Mouse (Mus musculus) embryo, embryonic 10.5 days (tissue): Measurements from ENCODE around the gene Tom1l2.

Source experiments
- DNase-seq: peaks from one replicate; pipeline ENCODE4 v3.0.0-alpha.2; 2015; ENCODE audit warnings: low spot score

Tom1l2 gene

DNA sequence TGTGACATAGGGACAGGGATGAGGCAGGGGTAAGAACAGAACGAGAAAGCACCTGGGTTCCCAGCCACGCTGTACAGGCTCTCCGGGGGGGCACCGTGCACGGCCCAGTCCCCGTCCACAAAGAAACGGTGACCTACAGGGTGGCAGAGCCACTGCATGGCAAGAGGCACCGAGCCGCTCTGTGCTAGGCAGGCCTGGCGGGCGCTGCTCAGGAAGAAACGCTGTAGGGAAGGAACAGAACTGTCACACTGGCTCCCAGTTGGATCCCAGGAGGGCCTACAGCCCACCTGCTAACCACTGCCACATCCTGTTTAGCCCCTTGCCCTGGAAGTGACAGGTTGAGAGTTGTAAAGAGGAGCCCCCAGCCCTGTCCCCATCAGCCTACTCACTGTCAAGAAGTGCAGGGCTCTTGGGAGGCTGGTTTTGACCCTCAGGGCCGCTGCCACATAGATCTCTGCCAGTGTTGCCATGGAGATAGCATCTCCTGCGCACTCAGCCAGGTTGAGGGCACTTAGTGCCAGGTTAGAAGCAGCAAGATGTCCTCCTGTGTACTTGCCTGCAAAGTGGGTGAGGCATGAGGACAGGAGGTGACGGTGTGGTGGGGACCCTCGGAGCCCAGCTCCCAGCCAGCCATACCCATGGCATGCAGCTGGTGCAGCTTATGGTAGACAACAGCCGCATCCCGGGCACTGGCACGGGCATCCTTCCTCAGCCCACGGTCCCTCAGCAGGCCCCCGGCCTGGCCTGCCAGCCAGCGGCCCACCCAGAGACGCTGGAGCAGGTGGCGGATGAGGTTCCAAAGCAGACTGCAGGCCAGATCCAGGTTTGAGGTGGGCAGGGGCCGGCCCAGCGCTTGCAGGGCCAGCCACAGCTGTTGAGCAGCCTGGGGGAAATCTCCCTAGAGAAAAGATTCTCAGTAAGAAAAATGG is 149.7 kb downstream of the Tom1l2 start:
- no peak for DNase-seq

DNA sequence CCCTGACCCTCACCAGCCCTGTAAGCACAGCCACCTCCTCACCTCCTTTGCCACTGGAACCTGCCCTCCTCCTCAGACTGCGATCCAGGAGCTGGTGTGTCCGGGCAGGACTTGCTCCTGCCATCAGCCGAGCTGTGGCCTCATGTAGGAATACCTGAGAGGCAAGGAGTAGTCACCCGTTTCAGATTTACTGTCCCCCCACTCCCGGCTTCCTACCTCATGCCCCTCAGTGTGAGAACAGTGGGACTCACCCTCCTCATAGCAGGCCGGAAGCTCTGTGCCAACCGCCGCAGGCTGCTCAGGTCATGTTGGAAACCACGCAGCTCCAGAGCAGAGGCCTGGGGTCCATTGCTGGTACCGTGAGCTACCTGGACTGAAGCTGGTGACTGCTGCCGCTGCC is 152.3 kb downstream of the Tom1l2 start:
- DNase-seq = no peak

DNA sequence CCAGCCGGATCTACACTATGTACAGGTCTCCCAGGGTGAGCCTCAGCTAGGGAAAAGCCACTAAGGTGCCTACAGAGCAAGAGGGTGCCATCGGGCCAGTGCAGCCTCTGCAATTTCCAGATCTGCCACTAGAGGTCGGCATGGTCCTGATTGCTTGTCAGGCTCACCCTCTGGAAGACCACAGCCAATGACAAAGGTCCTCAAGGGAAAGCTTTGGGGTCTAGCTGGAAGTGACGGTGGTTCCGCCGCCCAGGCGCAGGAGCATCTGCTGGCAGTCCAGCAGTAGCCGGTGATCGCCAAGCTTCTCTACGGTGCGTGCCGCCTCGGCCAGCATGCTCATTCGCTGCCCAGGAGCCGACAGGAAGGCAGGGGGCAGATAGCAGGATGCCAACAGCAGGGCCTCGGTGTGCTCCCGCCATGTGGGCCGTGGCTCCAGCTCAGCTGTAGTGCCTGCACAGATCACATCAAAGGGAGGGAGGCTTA is 153.0 kb downstream of the Tom1l2 start:
- peak; percentile 96 for DNase-seq

DNA sequence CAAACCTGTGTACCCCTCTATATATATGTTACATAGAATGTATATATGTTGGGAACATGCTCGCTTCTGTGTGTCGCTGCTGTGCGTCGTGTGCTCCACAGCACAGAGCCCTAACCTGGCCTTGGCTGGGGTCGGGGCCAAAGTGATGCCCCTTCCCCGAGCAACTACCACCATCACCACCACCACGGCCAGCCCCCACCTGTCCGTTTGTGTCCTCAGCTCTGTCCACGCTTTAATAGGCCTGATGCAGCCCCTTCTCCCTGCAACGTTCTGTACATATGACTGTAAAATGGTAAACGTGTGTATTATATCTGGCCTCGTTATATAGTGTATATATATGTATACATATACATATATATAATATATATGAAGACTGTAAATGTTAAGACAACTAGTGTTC is 154.1 kb downstream of the Tom1l2 start:
- no peak for DNase-seq

DNA sequence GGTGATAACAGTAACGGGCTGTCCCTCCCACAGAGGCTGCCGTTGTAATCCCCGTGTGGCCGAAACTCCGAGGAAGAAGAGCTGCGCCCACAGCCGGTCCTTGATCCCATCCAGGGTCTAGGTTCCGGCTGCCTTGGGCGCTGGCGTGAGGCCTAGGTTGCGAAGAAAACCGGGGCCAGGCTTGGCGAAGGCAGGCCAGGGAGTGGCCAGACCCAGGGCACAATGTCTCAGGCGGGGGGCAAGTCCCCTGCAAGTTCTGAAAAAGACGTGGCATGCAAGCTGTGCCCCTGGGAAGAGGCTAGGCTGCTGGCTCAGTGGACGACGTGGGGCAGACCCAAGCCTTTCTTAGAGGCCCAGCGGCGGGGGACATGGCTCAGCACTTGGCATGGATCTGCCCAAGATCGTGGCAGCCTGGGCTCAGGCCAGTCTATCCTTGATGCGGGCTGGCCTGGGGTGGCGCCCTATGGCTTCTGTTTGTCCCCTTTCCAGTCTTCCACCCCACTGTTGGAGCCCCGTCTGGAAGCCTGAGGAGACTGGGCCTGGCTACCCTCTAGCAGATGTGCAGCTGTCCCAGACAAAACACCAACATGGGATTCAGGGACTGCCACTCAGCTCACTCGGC is 154.6 kb downstream of the Tom1l2 start:
- DNase-seq = no peak

DNA sequence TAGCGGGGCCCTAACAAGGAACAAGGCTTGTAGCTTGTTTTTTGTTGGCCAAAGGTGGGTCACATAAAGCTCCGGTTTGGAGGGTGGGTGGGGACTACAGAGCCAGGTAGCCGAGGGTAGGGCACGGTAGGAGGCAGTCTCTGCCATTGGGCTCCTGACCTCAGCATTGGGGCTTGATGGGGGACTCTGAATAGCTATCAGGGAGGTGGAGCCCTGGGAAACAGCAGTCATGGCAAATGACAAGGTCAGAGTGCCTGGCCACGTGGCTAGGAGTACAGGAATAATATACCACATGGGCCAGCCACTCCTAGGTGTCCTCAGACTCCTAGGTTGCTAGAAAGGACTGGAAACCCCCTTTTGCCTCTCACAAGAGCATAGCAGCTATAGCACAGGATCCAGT is 156.4 kb downstream of the Tom1l2 start:
- no peak for DNase-seq

DNA sequence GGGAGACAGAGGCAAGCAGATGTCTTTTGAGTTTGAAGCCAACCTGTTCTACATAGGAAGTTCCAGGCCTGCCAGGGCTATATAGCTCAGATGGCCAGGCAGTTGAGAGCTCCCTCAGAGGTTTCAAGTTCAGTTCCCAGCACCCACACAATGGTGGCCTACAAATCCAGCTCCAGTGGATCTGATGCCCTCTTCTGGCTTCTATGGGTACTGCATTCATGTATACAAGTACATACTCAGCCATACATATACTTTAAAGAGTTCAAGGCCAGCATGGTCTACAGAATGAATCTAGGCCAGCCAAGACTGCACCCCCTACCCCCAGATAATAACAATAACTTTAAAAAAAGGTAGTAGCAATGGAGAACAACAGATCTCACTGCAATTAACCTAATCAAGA is 157.6 kb downstream of the Tom1l2 start:
- peak; percentile 68 for DNase-seq

DNA sequence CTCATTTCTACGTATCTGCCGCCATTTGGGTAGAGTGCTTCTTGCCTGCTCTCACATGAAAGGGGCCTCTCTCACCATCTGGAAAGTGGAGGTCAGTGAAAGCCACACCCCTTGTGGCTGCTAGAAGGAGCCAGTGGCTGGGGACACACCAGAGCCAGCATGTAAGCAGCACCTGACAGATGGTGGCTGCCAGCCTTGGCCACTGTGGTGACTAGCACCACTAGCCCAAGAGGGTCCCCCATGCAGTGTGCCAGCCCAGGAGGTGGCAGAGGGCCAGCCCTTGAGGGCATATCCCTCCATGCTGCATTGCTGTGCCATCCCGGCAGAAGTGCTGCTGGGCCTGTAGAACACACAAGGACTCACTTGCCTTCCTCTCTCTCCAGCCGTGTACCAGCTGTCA is 159.1 kb downstream of the Tom1l2 start:
- no peak for DNase-seq

DNA sequence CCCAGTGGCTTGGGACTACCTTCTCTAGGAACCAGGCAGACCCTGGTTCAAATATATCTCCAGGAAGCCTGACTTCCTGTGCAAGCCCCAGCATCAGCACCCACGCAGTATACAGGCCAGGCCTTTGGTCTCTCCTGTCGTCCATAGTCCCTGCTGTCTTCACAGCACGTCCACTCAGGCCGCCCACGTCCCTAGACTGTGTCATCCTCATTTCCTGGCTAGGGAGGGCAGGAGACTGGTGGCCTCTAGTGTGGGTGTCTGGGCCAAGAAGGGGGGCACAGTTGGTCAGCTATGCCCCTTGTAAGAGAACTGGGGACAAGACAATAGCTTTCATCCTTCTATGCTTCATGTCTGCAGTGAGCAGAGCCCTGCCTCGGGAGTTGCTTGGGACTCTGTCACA is 160.2 kb downstream of the Tom1l2 start:
- no peak for DNase-seq

DNA sequence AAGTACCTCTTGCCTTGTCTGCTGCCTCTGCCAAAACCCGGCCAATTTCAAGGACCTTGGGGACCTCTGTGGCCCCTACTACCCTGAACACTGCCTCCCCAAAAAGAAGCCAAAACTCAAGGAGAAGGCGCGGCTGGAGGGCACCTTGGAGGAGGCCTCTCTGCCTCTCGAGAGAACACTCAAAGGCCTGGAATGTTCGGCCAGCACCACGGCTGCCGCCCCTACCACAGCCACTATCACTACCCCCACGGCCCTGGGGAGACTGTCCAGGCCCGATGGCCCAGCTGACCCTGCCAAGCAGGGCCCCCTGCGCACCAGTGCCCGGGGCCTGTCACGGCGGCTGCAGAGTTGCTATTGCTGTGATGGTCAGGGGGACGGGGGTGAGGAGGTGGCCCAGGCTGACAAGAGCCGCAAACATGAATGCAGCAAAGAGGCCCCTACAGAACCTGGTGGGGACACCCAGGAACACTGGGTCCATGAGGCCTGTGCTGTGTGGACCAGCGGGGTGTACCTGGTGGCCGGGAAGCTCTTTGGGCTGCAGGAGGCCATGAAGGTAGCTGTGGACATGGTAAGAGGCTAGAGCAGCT is 162.6 kb downstream of the Tom1l2 start:
- no peak for DNase-seq

DNA sequence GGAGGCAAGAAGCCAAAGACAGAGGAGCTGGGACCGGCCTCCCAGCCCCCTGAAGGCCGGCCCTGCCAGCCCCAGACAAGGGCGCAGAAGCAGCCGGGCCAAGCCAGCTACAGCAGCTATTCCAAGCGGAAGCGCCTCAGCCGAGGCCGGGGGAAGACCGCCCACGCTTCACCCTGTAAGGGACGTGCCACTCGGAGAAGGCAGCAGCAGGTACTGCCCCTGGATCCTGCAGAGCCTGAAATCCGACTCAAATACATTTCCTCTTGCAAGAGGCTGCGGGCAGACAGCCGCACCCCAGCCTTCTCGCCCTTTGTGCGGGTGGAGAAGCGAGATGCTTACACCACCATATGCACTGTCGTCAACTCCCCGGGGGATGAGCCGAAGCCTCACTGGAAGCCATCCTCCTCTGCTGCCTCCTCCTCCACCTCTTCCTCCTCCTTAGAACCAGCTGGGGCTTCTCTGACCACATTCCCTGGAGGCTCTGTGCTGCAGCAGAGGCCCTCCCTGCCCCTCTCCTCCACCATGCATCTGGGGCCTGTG is 163.1 kb downstream of the Tom1l2 start:
- DNase-seq = no peak

DNA sequence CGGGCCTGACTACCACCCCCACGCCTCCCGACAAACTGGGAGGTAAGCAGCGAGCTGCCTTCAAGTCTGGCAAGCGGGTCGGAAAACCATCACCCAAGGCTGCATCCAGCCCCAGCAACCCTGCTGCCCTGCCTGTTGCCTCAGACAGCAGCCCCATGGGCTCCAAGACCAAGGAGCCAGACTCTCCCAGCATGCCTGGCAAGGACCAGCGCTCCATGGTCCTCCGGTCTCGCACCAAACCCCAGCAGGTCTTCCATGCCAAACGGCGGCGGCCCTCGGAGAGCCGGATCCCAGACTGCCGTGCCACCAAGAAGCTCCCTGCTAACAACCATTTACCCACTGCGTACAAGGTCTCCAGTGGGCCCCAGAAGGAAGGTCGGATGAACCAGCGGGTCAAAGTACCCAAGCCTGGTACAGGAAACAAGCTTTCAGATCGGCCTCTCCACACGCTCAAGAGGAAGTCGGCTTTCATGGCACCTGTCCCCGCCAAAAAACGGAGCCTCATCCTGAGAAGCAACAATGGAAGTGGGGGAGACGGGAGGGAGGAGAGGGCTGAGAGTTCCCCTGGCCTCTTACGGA is 164.3 kb downstream of the Tom1l2 start:
- DNase-seq = no peak

DNA sequence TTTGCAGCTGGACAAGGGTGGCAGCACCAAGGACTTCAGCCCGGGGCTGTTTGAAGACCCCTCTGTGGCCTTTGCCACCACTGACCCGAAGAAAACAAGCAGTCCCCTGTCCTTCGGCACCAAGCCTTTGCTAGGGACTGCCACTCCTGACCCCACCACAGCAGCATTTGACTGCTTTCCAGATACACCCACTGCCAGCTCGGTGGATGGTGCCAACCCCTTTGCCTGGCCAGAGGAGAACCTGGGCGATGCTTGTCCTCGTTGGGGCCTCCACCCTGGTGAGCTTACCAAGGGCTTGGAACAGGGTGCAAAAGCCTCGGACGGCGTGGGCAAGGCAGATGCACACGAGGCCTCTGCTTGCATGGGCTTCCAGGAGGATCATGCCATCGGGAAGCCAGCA is 165.6 kb downstream of the Tom1l2 start:
- DNase-seq = no peak

DNA sequence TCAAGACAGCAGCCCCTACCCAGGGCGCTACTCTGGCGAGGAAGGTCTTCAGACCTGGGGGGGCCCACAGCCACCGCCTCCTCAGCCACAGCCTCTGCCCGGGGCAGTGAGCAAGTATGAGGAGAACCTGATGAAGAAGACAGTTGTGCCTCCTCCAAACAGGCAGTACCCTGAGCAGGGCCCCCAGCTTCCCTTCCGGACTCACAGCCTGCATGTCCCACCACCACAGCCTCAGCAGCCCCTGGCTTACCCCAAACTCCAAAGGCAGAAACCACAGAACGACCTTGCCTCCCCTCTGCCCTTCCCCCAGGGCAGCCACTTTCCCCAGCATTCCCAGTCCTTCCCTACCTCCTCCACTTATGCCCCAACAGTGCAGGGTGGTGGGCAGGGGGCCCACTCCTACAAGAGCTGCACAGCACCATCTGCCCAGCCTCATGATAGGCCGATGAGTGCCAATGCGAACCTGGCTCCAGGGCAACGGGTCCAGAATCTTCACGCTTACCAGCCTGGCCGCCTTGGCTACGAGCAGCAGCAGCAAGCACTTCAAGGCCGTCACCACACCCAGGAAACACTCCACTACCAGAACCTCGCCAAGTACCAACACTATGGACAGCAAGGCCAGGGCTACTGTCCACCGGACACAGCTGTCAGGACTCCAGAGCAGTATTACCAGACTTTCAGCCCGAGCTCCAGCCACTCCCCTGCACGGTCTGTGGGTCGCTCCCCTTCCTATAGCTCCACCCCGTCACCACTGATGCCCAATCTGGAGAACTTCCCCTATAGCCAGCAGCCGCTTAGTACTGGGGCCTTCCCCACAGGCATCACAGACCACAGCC is 167.1 kb downstream of the Tom1l2 start:
- no peak for DNase-seq

DNA sequence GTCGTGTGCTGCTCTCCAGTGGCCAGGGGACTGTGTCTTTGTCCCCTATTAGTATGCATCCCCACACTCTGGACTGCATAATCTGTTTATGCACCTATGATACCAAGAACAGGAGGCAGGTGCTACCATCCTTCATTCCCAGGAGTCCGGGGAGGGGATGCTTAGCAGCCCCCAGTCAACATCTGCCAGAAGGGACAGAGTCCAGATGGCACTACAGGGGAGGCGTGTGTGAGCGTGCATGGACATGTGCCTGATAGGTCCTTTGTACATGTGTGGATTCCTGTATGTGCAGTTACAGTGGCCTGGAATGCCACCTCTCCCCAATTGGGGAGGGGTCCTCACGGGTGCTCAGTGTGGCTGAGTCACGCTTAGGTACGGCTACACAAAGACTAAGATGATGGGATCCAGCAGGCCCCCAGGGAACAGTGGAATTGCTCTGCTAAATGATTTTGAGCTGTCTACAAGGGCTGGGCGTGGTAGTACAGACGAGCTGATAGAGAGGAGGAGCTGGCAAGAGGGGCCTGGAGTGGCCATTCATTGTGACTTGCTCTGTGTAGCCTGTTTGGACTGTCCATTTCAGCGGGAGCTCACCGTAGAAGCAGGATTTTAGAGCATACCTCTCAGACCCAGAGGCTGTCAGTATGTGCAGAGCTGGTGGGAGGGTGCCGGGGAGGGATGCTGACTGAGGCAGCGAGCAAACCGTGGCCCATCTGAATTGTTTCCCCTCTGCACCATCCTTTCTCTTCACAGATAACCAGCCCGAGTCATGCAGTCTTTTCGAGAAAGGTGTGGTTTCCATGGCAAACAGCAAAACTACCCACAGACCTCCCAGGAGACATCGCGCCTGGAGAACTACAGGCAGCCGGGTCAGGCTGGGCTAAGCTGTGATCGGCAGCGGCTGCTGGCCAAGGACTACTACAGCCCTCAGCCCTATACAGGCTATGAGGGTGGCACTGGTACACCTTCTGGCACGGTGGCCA is 168.1 kb downstream of the Tom1l2 start:
- no peak for DNase-seq

DNA sequence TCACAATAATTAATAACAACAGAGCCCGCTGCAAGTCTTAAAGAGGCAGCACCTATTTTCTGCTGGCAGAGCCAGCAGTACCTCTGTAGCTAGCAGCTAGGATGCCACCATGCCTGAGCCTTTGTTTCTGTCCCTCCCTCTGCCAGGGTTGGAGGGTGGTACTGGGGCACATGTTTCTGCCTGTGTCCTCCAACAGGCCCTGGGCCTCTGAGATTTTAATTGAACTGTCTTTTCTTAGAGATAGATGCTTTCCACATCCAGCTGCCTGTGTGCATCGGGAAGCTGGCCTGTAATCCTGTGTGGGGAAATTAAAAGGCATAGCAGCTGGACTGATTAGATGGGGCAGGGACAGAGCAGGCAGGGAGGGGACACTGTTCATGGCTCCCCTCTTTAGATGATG is 170.0 kb downstream of the Tom1l2 start:
- DNase-seq = no peak

DNA sequence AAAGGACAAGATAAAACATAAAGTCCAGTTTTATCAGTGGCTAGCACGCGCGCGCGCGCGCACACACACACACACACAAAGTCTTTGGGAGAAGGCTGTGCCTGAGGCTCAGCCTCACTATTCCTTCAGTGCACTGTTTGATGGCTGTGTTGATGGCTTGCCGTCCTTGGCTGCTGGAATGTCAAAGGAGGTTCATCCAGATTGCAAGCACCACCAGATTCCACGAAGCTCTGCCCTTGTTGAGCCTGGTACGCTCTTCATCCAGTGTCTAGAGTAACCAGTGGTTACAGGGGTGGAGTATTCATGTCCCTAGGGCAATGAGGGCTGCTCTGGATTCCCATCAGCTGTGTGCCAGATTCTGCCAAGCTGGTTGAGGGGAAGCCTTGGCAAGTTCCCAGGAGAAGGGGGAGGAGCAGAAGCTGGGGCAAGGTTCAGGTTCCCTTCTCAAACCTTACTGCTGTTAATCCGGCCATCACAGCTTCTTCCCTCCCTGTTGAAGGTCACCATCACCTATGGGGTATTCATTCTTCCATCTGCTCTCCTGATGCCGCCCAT is 170.5 kb downstream of the Tom1l2 start:
- DNase-seq = no peak

DNA sequence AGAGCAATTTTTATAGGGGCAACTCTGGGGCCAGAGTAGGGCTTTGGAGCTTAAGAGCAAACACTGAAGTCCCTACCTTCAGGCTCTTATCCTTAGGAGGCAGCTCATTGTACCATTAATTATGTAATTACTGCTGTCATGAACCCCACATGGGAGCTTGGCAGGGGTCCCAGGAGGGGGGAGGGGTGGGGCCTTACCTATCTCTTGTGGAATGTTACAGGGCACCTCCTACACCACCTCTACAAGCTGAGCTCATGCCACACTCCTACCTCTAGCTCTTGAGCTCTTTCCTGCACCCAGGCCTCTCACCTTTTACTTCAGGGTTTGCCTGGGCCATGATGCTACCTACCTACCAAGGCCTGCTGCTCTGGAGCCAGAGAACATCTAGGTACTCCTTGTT is 174.2 kb downstream of the Tom1l2 start:
- DNase-seq = no peak

DNA sequence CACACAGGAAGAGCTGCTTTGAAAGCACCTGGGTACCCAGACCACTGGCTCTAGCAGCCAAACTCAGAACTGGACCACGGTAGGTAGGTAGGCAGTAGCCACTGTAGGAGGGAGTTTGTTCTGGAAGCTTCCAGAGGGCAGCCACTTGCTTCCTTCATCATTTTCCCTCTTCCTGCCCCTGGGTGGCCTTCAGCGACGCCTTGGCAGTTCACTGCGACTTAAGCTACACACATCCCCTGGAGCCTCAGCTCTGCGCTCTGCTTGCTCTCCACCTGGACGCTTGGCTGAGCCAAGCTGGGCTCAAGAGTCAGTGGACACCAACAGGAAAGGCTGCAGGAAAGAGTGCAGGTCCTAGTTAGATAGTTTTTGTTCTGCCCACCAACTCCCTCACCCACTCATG is 174.7 kb downstream of the Tom1l2 start:
- no peak for DNase-seq
